Mouse (Mus musculus) CD4-positive, CD25-positive, alpha-beta regulatory T cell, adult 4 months (primary cell): ENCODE data around the gene Slc26a1. TPM values are rescaled to one million over a fixed set of nuclear protein-coding genes. Genes with fewer than 3 reads are reported as not detected.

Experiments used
- polyA plus RNA-seq, 2 experiments: library from polyadenylated mRNA; unstranded; fragments of 100-300 nt; shearing (Covaris generic); gene quantifications; one replicate each; pipeline ENCODE4 v1.2.1; 2017

Slc26a1 gene
- polyA plus RNA-seq, 2 experiments from 2014 or later = 0.16 to 0.20 TPM

Other genes with a start within 250 kb of the Slc26a1 start
- gene Atp5k, start 241.1 kb downstream of the Slc26a1 start, polyA plus RNA-seq = 100 to 1,000 TPM; 145 to 234 TPM
- gene Mfsd7a, start 226.7 kb downstream of the Slc26a1 start, polyA plus RNA-seq = not detected
- gene Pcgf3, start 214.3 kb downstream of the Slc26a1 start, polyA plus RNA-seq = 1 to 10 TPM; 3.2 to 3.6 TPM
- not detected for gene Cplx1, start 125.5 kb downstream of the Slc26a1 start, polyA plus RNA-seq
- 100 to 1,000 TPM in 1 of 2 experiments, 10 to 100 TPM in 1; 65.0 to 101 TPM for gene Gak, start 45.8 kb downstream of the Slc26a1 start, polyA plus RNA-seq
- 10 to 100 TPM; 38.6 to 56.7 TPM for gene Tmem175, start 45.8 kb downstream of the Slc26a1 start, polyA plus RNA-seq
- gene Idua, start 15.2 kb downstream of the Slc26a1 start, polyA plus RNA-seq = 10 to 100 TPM; 22.1 to 56.4 TPM
- 1 to 10 TPM; 5.2 to 7.0 TPM for gene Dgkq, start 5.9 kb downstream of the Slc26a1 start, polyA plus RNA-seq
- gene Fgfrl1, start 16.8 kb upstream of the Slc26a1 start, polyA plus RNA-seq = under 1 TPM in 1 of 2 experiments, not detected in 1; 0.67 TPM
- gene Rnf212, start 99.4 kb upstream of the Slc26a1 start, polyA plus RNA-seq = not detected
- not detected for gene Tmed11, start 119.8 kb upstream of the Slc26a1 start, polyA plus RNA-seq
- gene Vmn2r8, start 133.3 kb upstream of the Slc26a1 start, polyA plus RNA-seq = not detected
- gene Vmn2r9, start 177.0 kb upstream of the Slc26a1 start, polyA plus RNA-seq = under 1 TPM in 1 of 2 experiments, not detected in 1; 0.03 TPM